Mouse (Mus musculus): ENCODE data around the gene Tmem151a.

DNA sequence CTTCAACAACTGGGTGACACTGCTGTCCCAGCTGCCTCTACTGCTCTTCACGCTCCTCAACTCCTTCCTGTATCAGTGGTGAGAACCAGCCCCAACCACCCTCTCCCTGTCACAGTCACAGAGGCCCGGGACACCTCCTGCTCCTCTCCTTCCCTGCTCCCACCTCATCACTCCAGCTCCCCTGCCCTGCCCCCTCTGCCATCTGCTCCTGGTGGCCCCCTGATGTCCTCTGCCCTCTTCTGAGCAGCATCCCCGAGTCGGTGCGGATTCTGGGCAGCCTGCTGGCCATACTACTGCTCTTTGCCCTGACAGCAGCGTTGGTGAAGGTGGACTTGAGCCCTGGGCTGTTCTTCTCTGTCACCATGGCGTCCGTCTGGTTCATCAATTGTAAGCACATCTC lies 59.2 kb downstream of the Tmem151a start:
- TF ChIP-seq TAL1 (IDR thresholded peaks at IDR 0.05; ENCODE audit: low read length) (no peak), GATA1 (IDR thresholded peaks at IDR 0.05; ENCODE audit: low read length) (no peak)
